Mouse (Mus musculus) G1E (cell line): ENCODE measurements around the gene Dydc2.

ENCODE experiments used
- CTCF ChIP-seq: IDR thresholded peaks from 2 replicates; pipeline ENCODE4 v1.5.1; 2012; ENCODE audit warnings: low read depth, low read length, inconsistent platforms, mixed read lengths
- GATA1 ChIP-seq: IDR thresholded peaks from 2 replicates; pipeline ENCODE4 v1.6.1; 2012; ENCODE audit warnings: borderline replicate concordance, low read length, inconsistent platforms, mixed read lengths
- GATA2 ChIP-seq: IDR thresholded peaks from 2 replicates; pipeline ENCODE4 v1.6.1; 2012; ENCODE audit warnings: low read depth, low read length, inconsistent platforms, borderline replicate concordance
- POLR2AphosphoS5 ChIP-seq: IDR thresholded peaks from 2 replicates; pipeline ENCODE4 v1.6.1; 2012; ENCODE audit warnings: low read depth, low read length, inconsistent platforms; ENCODE audit not compliant: insufficient replicate concordance

DNA sequence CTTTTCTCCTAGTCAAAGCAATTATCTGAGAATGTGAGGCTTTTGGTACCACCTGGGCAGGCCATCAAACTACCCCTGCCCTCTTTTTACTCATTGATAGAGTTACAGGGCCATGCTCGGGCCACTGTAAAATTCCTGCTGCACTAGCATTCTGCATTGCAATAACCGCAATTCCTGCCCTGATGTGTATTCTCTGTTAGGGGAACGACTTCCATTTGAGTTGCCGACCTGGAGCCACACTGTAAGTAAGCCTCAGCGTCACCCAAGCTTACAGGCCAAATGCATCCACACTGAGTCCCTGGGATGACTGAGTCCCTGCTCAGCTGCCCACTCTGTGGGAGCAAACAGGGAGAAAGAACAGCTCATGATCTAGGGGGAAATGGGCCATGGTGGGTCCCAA is 67.4 kb downstream of the Dydc2 start:
- TF ChIP-seq CTCF (no peak), POLR2AphosphoS5 (no peak), GATA1 (no peak), GATA2 (no peak)
